In genomic region chr16:44615172-44615877, GRCm38 (mm10) we compare ENCODE assay signal across 10 mouse cellular contexts. TPM values are rescaled to one million over a fixed set of nuclear protein-coding genes. Genes with fewer than 3 reads are reported as not detected.
DNase-seq lines count a peak whose midpoint lies in the region; ATAC-seq and TF ChIP-seq lines count a peak whose summit lies in the region.
"Had no signal": no experiment of that assay in that cellular context is flagged by ENCODE, and none has a peak within 500 bp of the region (broad histone marks: within the 10 kb centered on the region; RNA-seq: fewer than 3 reads in every experiment).

No protein-coding gene starts in this region.

- no peak overlapping the region for H3K4me3 ChIP-seq in kidney, embryonic 15.5 days (replicated peaks)
- 0 out of 2 replicates have a peak overlapping the region, but pooled peaks have one; percentile 7 for H3K4me3 ChIP-seq in embryonic facial prominence, embryonic 14.5 days (ENCODE audit: low read depth, low read length)
- H3K4me3 ChIP-seq in forebrain, postnatal 0 days (ENCODE audit: low read depth, low read length) = no peak overlapping the region
- H3K4me3 ChIP-seq in neural tube, embryonic 13.5 days = no peak overlapping the region
- H3K4me3 ChIP-seq: layer of hippocampus, adult 2 months had no signal

- DNase-seq in kidney, postnatal 14 days = no peak
- peak; percentile 69 for DNase-seq in embryonic facial prominence, embryonic 14.5 days (ENCODE audit: low spot score)
- no peak for DNase-seq in forebrain, postnatal 0 days
- DNase-seq in left cerebral cortex, postnatal 36 days (ENCODE audit: low spot score in 2 of 2) = no peak
- no peak for DNase-seq in adipocyte (ENCODE audit: low spot score)
- DNase-seq: right cerebral cortex, adult 18-20 months had no signal

- intact Hi-C loops in left cerebral cortex, postnatal 36 days (cut with DNase I) = no loop called here

- H3K4me2 ChIP-seq in kidney, embryonic 15.5 days = no peak overlapping the region
- H3K4me2 ChIP-seq in embryonic facial prominence, embryonic 14.5 days (ENCODE audit: low read depth, low read length) = peak overlapping the region; percentile 47
- no peak overlapping the region for H3K4me2 ChIP-seq in forebrain, postnatal 0 days (ENCODE audit: low read depth)
- H3K4me2 ChIP-seq in neural tube, embryonic 13.5 days = no peak overlapping the region

- ATAC-seq in kidney, embryonic 15.5 days (replicated peaks; ENCODE audit: low FRiP score) = no peak
- ATAC-seq in embryonic facial prominence, embryonic 14.5 days (ENCODE audit: low read depth) = no peak
- peak; percentile 23; the same call in 1 of the 2 replicates for ATAC-seq in forebrain, postnatal 0 days
- no peak for ATAC-seq in neural tube, embryonic 13.5 days (ENCODE audit: low read depth)

- no peaks in the 10 kb centered on the region for H3K36me3 ChIP-seq in kidney, embryonic 15.5 days
- no peaks in the 10 kb centered on the region for H3K36me3 ChIP-seq in embryonic facial prominence, embryonic 14.5 days (ENCODE audit: control insufficient read depth, insufficient read depth, low read length)
- no peaks in the 10 kb centered on the region for H3K36me3 ChIP-seq in forebrain, postnatal 0 days (ENCODE audit: insufficient read depth)
- no peaks in the 10 kb centered on the region for H3K36me3 ChIP-seq in neural tube, embryonic 13.5 days

- no peaks in the 10 kb centered on the region for H3K27me3 ChIP-seq in kidney, embryonic 15.5 days
- H3K27me3 ChIP-seq in embryonic facial prominence, embryonic 14.5 days (replicated peaks; ENCODE audit: control insufficient read depth, insufficient read depth, low read length) = no peaks in the 10 kb centered on the region
- no peaks in the 10 kb centered on the region for H3K27me3 ChIP-seq in forebrain, postnatal 0 days (ENCODE audit: insufficient read depth, low read length)
- H3K27me3 ChIP-seq in neural tube, embryonic 13.5 days = no peaks in the 10 kb centered on the region

- no peaks in the 10 kb centered on the region for H3K9me3 ChIP-seq in kidney, embryonic 15.5 days (replicated peaks)
- H3K9me3 ChIP-seq in embryonic facial prominence, embryonic 14.5 days (ENCODE audit: control insufficient read depth, low read length) = no peaks in the 10 kb centered on the region
- no peaks in the 10 kb centered on the region for H3K9me3 ChIP-seq in forebrain, postnatal 0 days (ENCODE audit: low read length)
- no peaks in the 10 kb centered on the region for H3K9me3 ChIP-seq in neural tube, embryonic 13.5 days

- WGBS in kidney, embryonic 15.5 days = 44% methylated on average over 9 of the region's 9 CpGs
- 23% methylated on average over 9 of the region's 9 CpGs for WGBS in embryonic facial prominence, embryonic 14.5 days
- 29% methylated on average over 9 of the region's 9 CpGs for WGBS in forebrain, postnatal 0 days
- WGBS in neural tube, embryonic 13.5 days = 35% methylated on average over 9 of the region's 9 CpGs

- H3K9ac ChIP-seq in kidney, embryonic 15.5 days = no peak overlapping the region
- 0 out of 2 replicates have a peak overlapping the region, but pooled peaks have one; percentile 15 for H3K9ac ChIP-seq in embryonic facial prominence, embryonic 14.5 days (ENCODE audit: low read depth, low read length)
- no peak overlapping the region for H3K9ac ChIP-seq in forebrain, postnatal 0 days
- no peak overlapping the region; the same call in 1 of the 2 replicates for H3K9ac ChIP-seq in neural tube, embryonic 13.5 days

- TF ChIP-seq CTCF in forebrain, postnatal 0 days (IDR thresholded peaks at IDR 0.05; ENCODE audit: low read depth) = no peak

- peaks cover 25% of the 10 kb centered on the region for H3K4me1 ChIP-seq in kidney, embryonic 15.5 days
- peaks cover 29% of the 10 kb centered on the region for H3K4me1 ChIP-seq in embryonic facial prominence, embryonic 14.5 days (ENCODE audit: control insufficient read depth, insufficient read depth, low read length)
- 0 out of 2 replicates have a peak, but pooled peaks cover 4% of the 10 kb centered on the region for H3K4me1 ChIP-seq in forebrain, postnatal 0 days (ENCODE audit: insufficient read depth)
- peaks cover 24% of the 10 kb centered on the region for H3K4me1 ChIP-seq in neural tube, embryonic 13.5 days (replicated peaks)

- H3K27ac ChIP-seq in kidney, embryonic 15.5 days = peak overlapping the region; percentile 85
- peak overlapping the region; percentile 84 for H3K27ac ChIP-seq in embryonic facial prominence, embryonic 14.5 days (replicated peaks; ENCODE audit: low read depth, low read length)
- no peak overlapping the region for H3K27ac ChIP-seq in forebrain, postnatal 0 days (ENCODE audit: low read depth, low read length)
- H3K27ac ChIP-seq in neural tube, embryonic 13.5 days (replicated peaks) = peak overlapping the region; percentile 79
- H3K27ac ChIP-seq: macrophage had no signal

RNA-seq across cellular contexts. Expression of gene Boc, which starts 56.6 kb away (rescaled TPM):
- 19.1 and 24.2 TPM in 2 replicates for polyA plus RNA-seq in kidney, embryonic 15.5 days (2015; fragmentation: Nextera tagmentation; extraction: Ambion mirVana)
- polyA plus RNA-seq in embryonic facial prominence, embryonic 14.5 days (2014; fragmentation: Nextera tagmentation; extraction: Ambion mirVana) = 34.8 and 43.6 TPM in 2 replicates
- total RNA-seq in forebrain, postnatal 0 days (2014; rRNA removed) = 12.3 TPM in 2 replicates
- polyA plus RNA-seq in forebrain, postnatal 0 days (2015; fragmentation: Nextera tagmentation; extraction: Ambion mirVana) = 2.8 and 3.5 TPM in 2 replicates
- polyA plus RNA-seq in neural tube, embryonic 13.5 days (2015; fragmentation: Nextera tagmentation; extraction: Ambion mirVana) = 11.5 and 14.4 TPM in 2 replicates
- 10 to 100 TPM; 18.8 to 20.5 TPM for total RNA-seq in left cerebral cortex, postnatal 36 days (2021)
